Mouse (Mus musculus) bone marrow macrophage, adult 2 months (primary cell): Measurements from ENCODE around the gene Gabrr1.

ENCODE experiments used
- CTCF ChIP-seq: IDR thresholded peaks from 2 replicates; pipeline ENCODE4 v1.5.1; 2012; ENCODE audit warnings: low read depth, mild to moderate bottlenecking, low read length, moderate library complexity
- POLR2A ChIP-seq: IDR thresholded peaks from 2 replicates; pipeline ENCODE4 v1.6.1; 2012; ENCODE audit warnings: mild to moderate bottlenecking, low read depth, low read length, borderline replicate concordance

DNA sequence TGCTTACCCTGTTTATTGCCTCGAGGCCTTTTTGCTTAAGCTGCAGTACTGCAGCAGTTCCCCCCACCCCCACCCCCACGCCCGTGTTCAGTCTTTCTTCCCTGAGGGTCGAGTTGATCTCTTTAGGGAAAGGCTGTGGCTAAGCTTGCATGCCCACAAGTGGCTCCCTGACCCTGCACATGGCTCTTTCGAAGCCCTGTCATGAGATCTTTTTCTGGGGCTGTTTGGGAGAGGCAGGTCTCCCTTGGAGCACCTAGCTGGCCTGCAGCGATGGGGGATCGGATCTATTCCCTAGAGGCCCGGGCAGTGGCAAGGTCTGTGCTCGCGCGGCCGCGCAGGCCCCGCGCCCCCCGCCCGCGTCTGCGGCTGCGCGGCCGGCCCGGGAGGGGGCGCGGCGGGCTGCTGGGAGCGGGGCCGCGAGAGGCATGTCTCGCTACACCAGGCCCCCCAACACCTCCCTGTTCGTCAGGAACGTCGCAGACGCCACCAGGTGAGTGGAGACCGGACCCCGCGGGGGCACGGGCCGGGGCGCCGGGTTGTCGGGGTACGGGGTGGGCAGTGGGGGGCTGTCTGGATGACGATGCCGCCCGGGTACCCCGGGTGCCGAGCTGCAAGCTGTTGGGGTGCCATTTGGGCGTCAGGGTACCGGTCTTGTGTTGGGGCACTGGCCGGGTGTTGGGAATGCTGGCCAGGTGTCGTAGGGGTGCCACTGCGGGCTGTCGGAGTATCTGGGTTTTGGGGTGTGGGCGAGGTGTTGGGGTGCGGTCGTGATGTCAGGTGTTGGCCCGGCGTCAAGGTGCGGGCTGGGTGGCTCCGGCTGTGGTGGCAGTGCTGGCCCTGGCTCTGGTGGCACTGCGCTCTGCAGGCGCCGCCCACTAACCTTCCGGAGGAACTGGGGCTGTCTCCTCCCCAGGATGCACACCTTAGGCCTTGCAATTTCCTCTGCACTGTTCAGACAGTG is 76.8 kb downstream of the Gabrr1 start, which contains the start of gene Srsf12:
- TF ChIP-seq POLR2A (no peak), CTCF (no peak)
